In genomic region chr2:59932244-59932643, GRCm38 (mm10) we compare ENCODE assay signal across 30 mouse cellular contexts.
"Had no signal": no experiment of that assay in that cellular context is flagged by ENCODE, and none has a peak within 500 bp of the region (broad histone marks: within the 10 kb centered on the region; RNA-seq: fewer than 3 reads in every experiment).

No protein-coding gene starts in this region.

- H3K36me3 ChIP-seq: liver, embryonic 15.5 days had no signal

- H3K9me3 ChIP-seq: limb, embryonic 10.5 days; limb, embryonic 12.5 days; limb, embryonic 13.5 days; limb, embryonic 15.5 days; liver, embryonic 12.5 days; liver, embryonic 13.5 days; liver, embryonic 15.5 days; lung, embryonic 15.5 days; megakaryocyte, embryonic 14.5 days; midbrain, embryonic 10.5 days; midbrain, embryonic 12.5 days; midbrain, embryonic 13.5 days; midbrain, embryonic 15.5 days; neural tube, embryonic 12.5 days; neural tube, embryonic 13.5 days had no signal

- H3K4me1 ChIP-seq: liver, embryonic 12.5 days; liver, embryonic 13.5 days; liver, embryonic 15.5 days; lung, embryonic 15.5 days; megakaryocyte, embryonic 14.5 days; midbrain, embryonic 10.5 days; midbrain, embryonic 12.5 days; midbrain, embryonic 13.5 days; midbrain, embryonic 15.5 days; neural tube, embryonic 12.5 days; neural tube, embryonic 13.5 days had no signal

- H3K27ac ChIP-seq: left cerebral cortex, adult 2 months; limb, embryonic 10.5 days; limb, embryonic 12.5 days; limb, embryonic 13.5 days; limb, embryonic 15.5 days; liver, embryonic 12.5 days; liver, embryonic 13.5 days; liver, embryonic 14.5 days; liver, embryonic 15.5 days; lung, embryonic 15.5 days; midbrain, embryonic 10.5 days; midbrain, embryonic 12.5 days; midbrain, embryonic 13.5 days; midbrain, embryonic 15.5 days; neural tube, embryonic 12.5 days; neural tube, embryonic 13.5 days had no signal

- H3K4me3 ChIP-seq: left cerebral cortex, adult 2 months; limb, embryonic 10.5 days; limb, embryonic 12.5 days; limb, embryonic 13.5 days; limb, embryonic 15.5 days; liver, embryonic 12.5 days; liver, embryonic 13.5 days; liver, embryonic 15.5 days; lung, embryonic 15.5 days; megakaryocyte, embryonic 14.5 days; midbrain, embryonic 10.5 days; midbrain, embryonic 12.5 days; midbrain, embryonic 13.5 days; midbrain, embryonic 15.5 days; myocyte; neural tube, embryonic 12.5 days; neural tube, embryonic 13.5 days had no signal

- ATAC-seq: liver, embryonic 12.5 days; lung, postnatal 0 days; midbrain, embryonic 13.5 days; midbrain, embryonic 15.5 days; midbrain, embryonic 16.5 days had no signal

- H3K4me2 ChIP-seq: limb, embryonic 12.5 days; limb, embryonic 13.5 days; limb, embryonic 15.5 days; liver, embryonic 12.5 days; liver, embryonic 13.5 days; liver, embryonic 15.5 days; lung, embryonic 14.5 days; lung, embryonic 15.5 days; midbrain, embryonic 11.5 days; midbrain, embryonic 12.5 days; midbrain, embryonic 13.5 days; midbrain, embryonic 15.5 days; neural tube, embryonic 12.5 days; neural tube, embryonic 13.5 days had no signal

- H3K27me3 ChIP-seq: limb, embryonic 12.5 days; limb, embryonic 13.5 days; limb, embryonic 15.5 days; liver, embryonic 12.5 days; liver, embryonic 13.5 days; liver, embryonic 15.5 days; lung, embryonic 15.5 days; megakaryocyte, embryonic 14.5 days; midbrain, embryonic 12.5 days; midbrain, embryonic 13.5 days; midbrain, embryonic 15.5 days; neural tube, embryonic 12.5 days; neural tube, embryonic 13.5 days had no signal

- DNase-seq: left cerebral cortex, postnatal 4 days; liver, embryonic 13.5 days; lung, adult 18-20 months; lung, adult 2 months; lung, embryonic 14.5 days; lung, postnatal 10 days; lung, postnatal 14 days; lung, postnatal 36 days; lung, postnatal 4 days; midbrain, embryonic 14.5 days had no signal

- H3K9ac ChIP-seq: limb, embryonic 12.5 days; limb, embryonic 13.5 days; limb, embryonic 15.5 days; liver, embryonic 12.5 days; liver, embryonic 13.5 days; liver, embryonic 14.5 days; liver, embryonic 15.5 days; lung, embryonic 14.5 days; lung, embryonic 15.5 days; midbrain, embryonic 12.5 days; midbrain, embryonic 13.5 days; midbrain, embryonic 15.5 days; neural tube, embryonic 12.5 days; neural tube, embryonic 13.5 days had no signal
